Mouse (Mus musculus) embryonic facial prominence, embryonic 12.5 days (tissue): ENCODE results near the gene Efna1. TPM values are rescaled to one million over a fixed set of nuclear protein-coding genes. Genes with fewer than 3 reads are reported as not detected.

Source experiments
- ATAC-seq: fragments of 200-750 bp; cut with Nextera tagmentation; 2 replicates; pipeline ENCODE4 v1.8.0; 2017; ENCODE audit not compliant: insufficient number of reproducible peaks, insufficient read depth, low FRiP score, low TSS enrichment
- H3K27ac ChIP-seq: fragments of 300-500 bp; sonication (generic); 2 replicates; pipeline ENCODE4 v1.5.1; 2016; ENCODE audit warnings: mild to moderate bottlenecking
- H3K27me3 ChIP-seq: fragments of 300-500 bp; sonication (generic); 2 replicates; pipeline ENCODE4 v1.6.1; 2016; ENCODE audit warnings: mild to moderate bottlenecking, moderate library complexity
- H3K36me3 ChIP-seq: fragments of 300-500 bp; sonication (generic); 2 replicates; pipeline ENCODE4 v1.6.1; 2016; ENCODE audit warnings: mild to moderate bottlenecking
- H3K4me1 ChIP-seq: fragments of 300-500 bp; sonication (generic); 2 replicates; pipeline ENCODE4 v1.6.1; 2016
- H3K4me2 ChIP-seq: fragments of 300-500 bp; sonication (generic); replicated peaks from 2 replicates; pipeline ENCODE4 v1.6.1; 2016; ENCODE audit warnings: mild to moderate bottlenecking, moderate library complexity
- H3K4me3 ChIP-seq: fragments of 300-500 bp; sonication (generic); 2 replicates; pipeline ENCODE4 v1.5.1; 2016; ENCODE audit warnings: mild to moderate bottlenecking
- H3K9ac ChIP-seq: fragments of 300-500 bp; sonication (generic); 2 replicates; pipeline ENCODE4 v1.6.1; 2016; ENCODE audit warnings: mild to moderate bottlenecking, moderate library complexity
- H3K9me3 ChIP-seq: fragments of 300-500 bp; sonication (generic); 2 replicates; pipeline ENCODE4 v1.6.1; 2016; ENCODE audit warnings: mild to moderate bottlenecking, moderate library complexity
- WGBS: fragments of 180-500 bp; shearing (Covaris S2); methylation state at CpG from one replicate; pipeline ENCODE4 v1.1.7; 2016; 5-methylcytosine and 5-hydroxymethylcytosine counted together
- polyA plus RNA-seq: library from polyadenylated mRNA; unstranded; fragments of >200 nt; fragmentation: Nextera tagmentation; extraction: Ambion mirVana; gene quantifications from 2 replicates; pipeline ENCODE4 v1.2.1, GENCODE M21; 2016

The Efna1 gene
- polyA plus RNA-seq, 1 experiment from 2014 or later, result 32.6 TPM

GRCm38 (mm10) chr3:89305105-89305504 is 24.2 kb upstream of the Efna1 start:
- H3K9ac ChIP-seq, result no peak overlapping the region
- H3K4me3 ChIP-seq, result no peak overlapping the region
- WGBS, result 37% methylated on average over 4 of the region's 4 CpGs
- no peaks in the 10 kb centered on the region for H3K27me3 ChIP-seq
- H3K27ac ChIP-seq, result peak overlapping the region; percentile 25; the same call in 1 of the 2 replicates
- H3K4me2 ChIP-seq, result no peak overlapping the region
- no peak for ATAC-seq
- H3K36me3 ChIP-seq, result no peaks in the 10 kb centered on the region
- no peaks in the 10 kb centered on the region for H3K9me3 ChIP-seq
- H3K4me1 ChIP-seq, result 0 out of 2 replicates have a peak, but pooled peaks cover 14% of the 10 kb centered on the region

- no peak overlapping the region for H3K27ac ChIP-seq
- WGBS, result 69% methylated on average over 6 of the region's 6 CpGs
- no peak for ATAC-seq
Measured at GRCm38 (mm10) chr3:89304440-89304839, 23.5 kb upstream of the Efna1 start.

GRCm38 (mm10) chr3:89300514-89300913 is 19.6 kb upstream of the Efna1 start:
- Histone ChIP-seq H3K4me1 (0 out of 2 replicates have a peak, but pooled peaks cover 3% of the 10 kb centered on the region), H3K27me3 (no peaks in the 10 kb centered on the region), H3K4me3 (no peak overlapping the region), H3K36me3 (no peaks in the 10 kb centered on the region), H3K9me3 (no peaks in the 10 kb centered on the region), H3K4me2 (no peak overlapping the region), H3K9ac (no peak overlapping the region), H3K27ac (no peak overlapping the region)
- no peak for ATAC-seq
- WGBS, result 63% methylated on average over 2 of the region's 2 CpGs

More at GRCm38 (mm10) chr3:89304440-89304839, 23.5 kb upstream of the Efna1 start:
- H3K4me1 ChIP-seq, result 0 out of 2 replicates have a peak, but pooled peaks cover 14% of the 10 kb centered on the region
- no peaks in the 10 kb centered on the region for H3K9me3 ChIP-seq
- no peaks in the 10 kb centered on the region for H3K27me3 ChIP-seq
- H3K4me3 ChIP-seq, result no peak overlapping the region
- H3K4me2 ChIP-seq, result no peak overlapping the region
- H3K36me3 ChIP-seq, result no peaks in the 10 kb centered on the region
- H3K9ac ChIP-seq, result no peak overlapping the region

- no peak overlapping the region for H3K27ac ChIP-seq
- no peaks in the 10 kb centered on the region for H3K9me3 ChIP-seq
- no peak overlapping the region; the same call in 1 of the 2 replicates for H3K9ac ChIP-seq
- no peak for ATAC-seq
- no peaks in the 10 kb centered on the region for H3K27me3 ChIP-seq
- peak overlapping the region; percentile 48 for H3K4me2 ChIP-seq
- no peaks in the 10 kb centered on the region for H3K4me1 ChIP-seq
- 55% methylated on average over 1 of the region's 1 CpGs for WGBS
- no peak overlapping the region for H3K4me3 ChIP-seq
- H3K36me3 ChIP-seq, result no peaks in the 10 kb centered on the region
Measured at GRCm38 (mm10) chr3:89300071-89300470, 19.1 kb upstream of the Efna1 start.

- no peak overlapping the region for H3K27ac ChIP-seq
- no peak for ATAC-seq
- H3K4me1 ChIP-seq, result no peaks in the 10 kb centered on the region
- peak overlapping the region; percentile 48 for H3K4me2 ChIP-seq
- no peaks in the 10 kb centered on the region for H3K27me3 ChIP-seq
- peak overlapping the region; percentile 14 for H3K4me3 ChIP-seq
- H3K36me3 ChIP-seq, result no peaks in the 10 kb centered on the region
- H3K9me3 ChIP-seq, result no peaks in the 10 kb centered on the region
- H3K9ac ChIP-seq, result no peak overlapping the region; the same call in 1 of the 2 replicates
- WGBS, result 3% methylated on average over 14 of the region's 14 CpGs
Measured at GRCm38 (mm10) chr3:89299499-89299898, 18.6 kb upstream of the Efna1 start.

- Histone ChIP-seq H3K4me3 (no peak overlapping the region), H3K4me1 (no peaks in the 10 kb centered on the region), H3K27ac (no peak overlapping the region), H3K4me2 (no peak overlapping the region), H3K36me3 (no peaks in the 10 kb centered on the region), H3K9me3 (no peaks in the 10 kb centered on the region), H3K27me3 (no peaks in the 10 kb centered on the region), H3K9ac (no peak overlapping the region)
- ATAC-seq, result no peak
- WGBS, result 78% methylated on average over 6 of the region's 6 CpGs
Measured at GRCm38 (mm10) chr3:89298908-89299307, 18.0 kb upstream of the Efna1 start.

GRCm38 (mm10) chr3:89296761-89297396 is 15.9 kb upstream of the Efna1 start:
- Histone ChIP-seq H3K27ac (no peak overlapping the region), H3K9me3 (no peaks in the 10 kb centered on the region), H3K4me3 (no peak overlapping the region), H3K9ac (no peak overlapping the region), H3K36me3 (no peaks in the 10 kb centered on the region), H3K4me1 (no peaks in the 10 kb centered on the region), H3K4me2 (no peak overlapping the region), H3K27me3 (no peaks in the 10 kb centered on the region)
- no peak for ATAC-seq
- 81% methylated on average over 11 of the region's 11 CpGs for WGBS

- WGBS, result 73% methylated on average over 8 of the region's 8 CpGs
Measured at GRCm38 (mm10) chr3:89295685-89296230, 14.8 kb upstream of the Efna1 start.

GRCm38 (mm10) chr3:89294195-89294594 is 13.3 kb upstream of the Efna1 start:
- H3K4me3 ChIP-seq, result no peak overlapping the region
- H3K27me3 ChIP-seq, result no peaks in the 10 kb centered on the region
- H3K9me3 ChIP-seq, result no peaks in the 10 kb centered on the region
- ATAC-seq, result no peak
- H3K9ac ChIP-seq, result no peak overlapping the region
- H3K4me2 ChIP-seq, result no peak overlapping the region
- 0 out of 2 replicates have a peak, but pooled peaks cover under 1% of the 10 kb centered on the region for H3K4me1 ChIP-seq
- no peaks in the 10 kb centered on the region for H3K36me3 ChIP-seq
- no peak overlapping the region for H3K27ac ChIP-seq
- 78% methylated on average over 5 of the region's 5 CpGs for WGBS

More at GRCm38 (mm10) chr3:89295685-89296230, 14.8 kb upstream of the Efna1 start:
- no peak for ATAC-seq
- H3K4me1 ChIP-seq, result no peaks in the 10 kb centered on the region
- H3K27ac ChIP-seq, result no peak overlapping the region
- H3K27me3 ChIP-seq, result no peaks in the 10 kb centered on the region
- H3K36me3 ChIP-seq, result no peaks in the 10 kb centered on the region
- H3K9ac ChIP-seq, result no peak overlapping the region
- no peak overlapping the region for H3K4me2 ChIP-seq
- no peaks in the 10 kb centered on the region for H3K9me3 ChIP-seq
- H3K4me3 ChIP-seq, result no peak overlapping the region

- H3K9ac ChIP-seq, result no peak overlapping the region
- no peaks in the 10 kb centered on the region for H3K27me3 ChIP-seq
- ATAC-seq, result no peak
- no peak overlapping the region for H3K4me2 ChIP-seq
- H3K9me3 ChIP-seq, result no peaks in the 10 kb centered on the region
- WGBS, result 89% methylated on average over 11 of the region's 11 CpGs
- no peak overlapping the region for H3K4me3 ChIP-seq
- no peaks in the 10 kb centered on the region for H3K36me3 ChIP-seq
- no peak overlapping the region for H3K27ac ChIP-seq
- 0 out of 2 replicates have a peak, but pooled peaks cover 6% of the 10 kb centered on the region for H3K4me1 ChIP-seq
Measured at GRCm38 (mm10) chr3:89293247-89293918, 12.4 kb upstream of the Efna1 start.

GRCm38 (mm10) chr3:89292303-89292702 is 11.4 kb upstream of the Efna1 start:
- no peaks in the 10 kb centered on the region for H3K27me3 ChIP-seq
- 76% methylated on average over 5 of the region's 5 CpGs for WGBS

GRCm38 (mm10) chr3:89291874-89292273 is 10.9 kb upstream of the Efna1 start:
- 67% methylated on average over 10 of the region's 10 CpGs for WGBS
- Histone ChIP-seq H3K9me3 (no peaks in the 10 kb centered on the region), H3K27ac (no peak overlapping the region), H3K4me1 (peaks cover 14% of the 10 kb centered on the region), H3K9ac (no peak overlapping the region), H3K27me3 (no peaks in the 10 kb centered on the region), H3K36me3 (no peaks in the 10 kb centered on the region), H3K4me2 (no peak overlapping the region), H3K4me3 (no peak overlapping the region)
- ATAC-seq, result no peak

More at GRCm38 (mm10) chr3:89292303-89292702, 11.4 kb upstream of the Efna1 start:
- no peak overlapping the region for H3K4me3 ChIP-seq
- H3K9me3 ChIP-seq, result no peaks in the 10 kb centered on the region
- no peak overlapping the region for H3K27ac ChIP-seq
- H3K36me3 ChIP-seq, result no peaks in the 10 kb centered on the region
- H3K9ac ChIP-seq, result no peak overlapping the region
- H3K4me1 ChIP-seq, result peaks cover 10% of the 10 kb centered on the region; the same call in 1 of the 2 replicates
- no peak overlapping the region for H3K4me2 ChIP-seq
- ATAC-seq, result no peak
